Mouse (Mus musculus): ENCODE measurements around the gene Med19. TPM values are rescaled to one million over a fixed set of nuclear protein-coding genes. Genes with fewer than 3 reads are reported as not detected.

Med19 gene
- polyA plus RNA-seq (2012; fragmentation: generic; extraction: Trizol): 20.4 TPM
- long read RNA-seq, experiment 1, transcript Med19-201 (5 exons, 2,059 nt): major isoform, 8 of 11 reads
- long read RNA-seq, experiment 1, partial matches to known transcripts: 0 of 11 reads
- long read RNA-seq, experiment 1, other reads (novel, unspliced or antisense): 3 of 11 reads
- long read RNA-seq, experiment 2, transcript Med19-201 (5 exons, 2,059 nt): major isoform, 56 of 60 reads
- long read RNA-seq, experiment 2, partial matches to known transcripts: 3 of 60 reads
- long read RNA-seq, experiment 2, other reads (novel, unspliced or antisense): 1 of 60 reads

GRCm38 (mm10) chr2:84677968-84678880 lies at the start of gene Med19, which contains the start of gene Gm28635:
Gene Med19 (plus strand): TSS chr2:84678402.
Gene Gm28635 (minus strand): TSS chr2:84678041.
- peaks cover 47% of the 10 kb centered on the region for H3K79me2 ChIP-seq (ENCODE audit: control insufficient read depth, insufficient read depth)
- H3K79me3 ChIP-seq (ENCODE audit: low read depth): peaks cover 25% of the 10 kb centered on the region
- peaks cover 28% of the 10 kb centered on the region for H3K36me3 ChIP-seq (ENCODE audit: control insufficient read depth, insufficient read depth)
- no peaks in the 10 kb centered on the region for H3K27me3 ChIP-seq (ENCODE audit: control insufficient read depth, insufficient read depth, insufficient read length)
- TF ChIP-seq USF1 (IDR thresholded peaks at IDR 0.05; ENCODE audit: low read depth) (no peak), MYOG (IDR thresholded peaks at IDR 0.05; ENCODE audit: control insufficient read depth, extremely low read depth, insufficient read length) (no peak), CTCF (IDR thresholded peaks at IDR 0.05; ENCODE audit: control insufficient read depth, insufficient read depth, insufficient read length) (no peak), FOSL1 (IDR thresholded peaks at IDR 0.05; ENCODE audit: insufficient read depth, low read length, poor library complexity, severe bottlenecking) (no peak), CEBPB (IDR thresholded peaks at IDR 0.05; ENCODE audit: low read depth) (no peak), MAX (IDR thresholded peaks at IDR 0.05) (no peak), MYOD1 (IDR thresholded peaks at IDR 0.05; ENCODE audit: control insufficient read depth, insufficient read length, low read depth) (no peak)
- peak within 1 kb of the TSS; percentile 79 for H3ac ChIP-seq (ENCODE audit: control insufficient read depth, insufficient read length, low read depth)
- peak within 1 kb of the TSS; percentile 98 for H3K4me3 ChIP-seq (ENCODE audit: insufficient read depth, poor library complexity, severe bottlenecking)

GRCm38 (mm10) chr2:84632001-84632400 lies 46.2 kb upstream of the Med19 start:
- peaks cover 95% of the 10 kb centered on the region for H3K79me2 ChIP-seq (ENCODE audit: control insufficient read depth, insufficient read depth)
- no peak overlapping the region for H3K4me3 ChIP-seq (ENCODE audit: insufficient read depth, poor library complexity, severe bottlenecking)
- H3K27me3 ChIP-seq (ENCODE audit: control insufficient read depth, insufficient read depth, insufficient read length): no peaks in the 10 kb centered on the region
- H3K36me3 ChIP-seq (ENCODE audit: control insufficient read depth, insufficient read depth): peaks cover 33% of the 10 kb centered on the region
- peaks cover 82% of the 10 kb centered on the region for H3K79me3 ChIP-seq (ENCODE audit: low read depth)
- TF ChIP-seq CTCF (IDR thresholded peaks at IDR 0.05; ENCODE audit: control insufficient read depth, insufficient read depth, insufficient read length) (no peak), FOSL1 (IDR thresholded peaks at IDR 0.05; ENCODE audit: insufficient read depth, low read length, poor library complexity, severe bottlenecking) (no peak), CEBPB (IDR thresholded peaks at IDR 0.05; ENCODE audit: low read depth) (no peak), MYOD1 (IDR thresholded peaks at IDR 0.05; ENCODE audit: control insufficient read depth, insufficient read length, low read depth) (no peak), MYOG (IDR thresholded peaks at IDR 0.05; ENCODE audit: control insufficient read depth, extremely low read depth, insufficient read length) (no peak), USF1 (IDR thresholded peaks at IDR 0.05; ENCODE audit: low read depth) (no peak), MAX (IDR thresholded peaks at IDR 0.05) (no peak)
- H3ac ChIP-seq (ENCODE audit: control insufficient read depth, insufficient read length, low read depth): no peak overlapping the region

- Histone ChIP-seq H3K79me2 (ENCODE audit: control insufficient read depth, insufficient read depth) (peaks cover 95% of the 10 kb centered on the region), H3K4me3 (ENCODE audit: insufficient read depth, poor library complexity, severe bottlenecking) (no peak overlapping the region), H3K36me3 (ENCODE audit: control insufficient read depth, insufficient read depth) (peaks cover 24% of the 10 kb centered on the region), H3K27me3 (ENCODE audit: control insufficient read depth, insufficient read depth, insufficient read length) (no peaks in the 10 kb centered on the region), H3ac (ENCODE audit: control insufficient read depth, insufficient read length, low read depth) (no peak overlapping the region), H3K79me3 (ENCODE audit: low read depth) (peaks cover 84% of the 10 kb centered on the region)
- no peak for TF ChIP-seq CTCF (IDR thresholded peaks at IDR 0.05; ENCODE audit: control insufficient read depth, insufficient read depth, insufficient read length)
- no peak for TF ChIP-seq MYOD1 (IDR thresholded peaks at IDR 0.05; ENCODE audit: control insufficient read depth, insufficient read length, low read depth)
- TF ChIP-seq MAX (IDR thresholded peaks at IDR 0.05): no peak
- no peak for TF ChIP-seq FOSL1 (IDR thresholded peaks at IDR 0.05; ENCODE audit: insufficient read depth, low read length, poor library complexity, severe bottlenecking)
- TF ChIP-seq CEBPB (IDR thresholded peaks at IDR 0.05; ENCODE audit: low read depth): no peak
- TF ChIP-seq USF1 (IDR thresholded peaks at IDR 0.05; ENCODE audit: low read depth): no peak
- TF ChIP-seq MYOG (IDR thresholded peaks at IDR 0.05; ENCODE audit: control insufficient read depth, extremely low read depth, insufficient read length): no peak
Measured at GRCm38 (mm10) chr2:84632999-84633398, 45.2 kb upstream of the Med19 start.

- Histone ChIP-seq H3K79me3 (ENCODE audit: low read depth) (peaks cover 84% of the 10 kb centered on the region), H3K27me3 (ENCODE audit: control insufficient read depth, insufficient read depth, insufficient read length) (no peaks in the 10 kb centered on the region), H3K79me2 (ENCODE audit: control insufficient read depth, insufficient read depth) (peaks cover 95% of the 10 kb centered on the region), H3K4me3 (ENCODE audit: insufficient read depth, poor library complexity, severe bottlenecking) (no peak overlapping the region), H3ac (ENCODE audit: control insufficient read depth, insufficient read length, low read depth) (peak overlapping the region; percentile 38), H3K36me3 (ENCODE audit: control insufficient read depth, insufficient read depth) (peaks cover 15% of the 10 kb centered on the region)
- TF ChIP-seq MAX (IDR thresholded peaks at IDR 0.05): no peak
- TF ChIP-seq FOSL1 (IDR thresholded peaks at IDR 0.05; ENCODE audit: insufficient read depth, low read length, poor library complexity, severe bottlenecking): peak; percentile 14
Measured at GRCm38 (mm10) chr2:84634006-84634405, 44.2 kb upstream of the Med19 start.

- Histone ChIP-seq H3K79me3 (ENCODE audit: low read depth) (peaks cover 85% of the 10 kb centered on the region), H3K27me3 (ENCODE audit: control insufficient read depth, insufficient read depth, insufficient read length) (no peaks in the 10 kb centered on the region), H3K4me3 (ENCODE audit: insufficient read depth, poor library complexity, severe bottlenecking) (peak overlapping the region; percentile 3), H3ac (ENCODE audit: control insufficient read depth, insufficient read length, low read depth) (peak overlapping the region; percentile 47), H3K36me3 (ENCODE audit: control insufficient read depth, insufficient read depth) (peaks cover 12% of the 10 kb centered on the region), H3K79me2 (ENCODE audit: control insufficient read depth, insufficient read depth) (peaks cover 95% of the 10 kb centered on the region)
- no peak for TF ChIP-seq CTCF (IDR thresholded peaks at IDR 0.05; ENCODE audit: control insufficient read depth, insufficient read depth, insufficient read length)
- TF ChIP-seq MYOD1 (IDR thresholded peaks at IDR 0.05; ENCODE audit: control insufficient read depth, insufficient read length, low read depth): peak; percentile 87
Measured at GRCm38 (mm10) chr2:84634934-84635482, 43.2 kb upstream of the Med19 start.
